Mouse (Mus musculus) myocyte (in vitro differentiated cells): Measurements from ENCODE around the gene Dct.

Source experiments
- CEBPB ChIP-seq: IDR thresholded peaks from 2 replicates; pipeline ENCODE4 v1.6.1; 2011; ENCODE audit warnings: mild to moderate bottlenecking, moderate library complexity; ENCODE audit not compliant: poor library complexity, insufficient read depth, severe bottlenecking
- MAX ChIP-seq: IDR thresholded peaks from one replicate; pipeline ENCODE4 v1.6.1; 2011; ENCODE audit warnings: low read depth, mild to moderate bottlenecking, control low read depth
- POLR2A ChIP-seq: IDR thresholded peaks from one replicate; pipeline ENCODE4 v1.6.1; 2011; ENCODE audit warnings: low read depth, mild to moderate bottlenecking, control low read depth, moderate library complexity; ENCODE audit not compliant: insufficient read length

DNA sequence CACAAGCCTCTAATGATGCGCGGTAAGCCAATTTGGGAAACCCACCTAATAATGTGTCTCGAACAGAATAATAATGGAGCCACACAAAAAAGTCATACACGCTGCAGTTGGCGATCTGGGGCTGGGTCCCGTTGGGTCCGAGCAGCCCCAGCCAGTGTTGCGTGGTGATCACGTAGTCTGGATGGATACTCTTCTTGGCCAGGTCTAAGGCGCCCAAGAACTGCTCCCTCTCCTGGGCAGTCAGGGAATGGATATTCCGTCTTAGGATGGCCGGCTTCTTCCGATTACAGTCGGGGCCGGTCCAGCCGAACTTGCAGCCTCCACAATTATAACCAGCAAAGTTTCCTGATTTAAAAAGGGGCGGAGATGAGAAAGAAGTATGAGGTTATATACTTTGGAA is 9.1 kb downstream of the Dct start:
- TF ChIP-seq CEBPB (no peak), POLR2A (no peak), MAX (no peak)
